Mouse (Mus musculus) right cerebral cortex, postnatal 10 days (tissue): ENCODE results near the gene Letm1.

Source experiments
- DNase-seq, 2 experiments: peaks; one replicate each; pipeline ENCODE4 v3.0.0; 2021; ENCODE audit warnings: low spot score in 2 of 2

Gene Letm1

DNA sequence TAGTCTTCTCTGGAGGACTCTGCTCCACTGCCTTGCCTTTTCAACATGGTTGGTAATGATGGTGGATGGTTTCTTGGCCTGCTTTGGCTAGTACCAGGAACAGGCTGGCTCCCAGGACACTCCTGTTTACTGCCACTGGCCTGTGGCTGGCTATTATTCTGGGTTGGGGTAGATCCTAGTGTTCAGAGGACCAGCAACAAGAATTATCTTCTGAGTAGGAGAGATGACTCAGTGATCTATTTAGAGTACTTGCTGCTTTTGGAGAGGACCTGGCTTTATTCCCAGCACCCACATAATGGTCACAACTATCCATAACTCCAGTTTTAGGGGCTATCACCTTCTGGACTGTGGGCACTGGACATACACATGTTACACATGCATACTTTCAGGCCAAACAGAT lies 44.3 kb downstream of the Letm1 start:
- DNase-seq = no peak

- DNase-seq = peak; percentile 64 to 76
Observed at GRCm38 (mm10) chr5:33737903-33738321, 44.7 kb downstream of the Letm1 start.

DNA sequence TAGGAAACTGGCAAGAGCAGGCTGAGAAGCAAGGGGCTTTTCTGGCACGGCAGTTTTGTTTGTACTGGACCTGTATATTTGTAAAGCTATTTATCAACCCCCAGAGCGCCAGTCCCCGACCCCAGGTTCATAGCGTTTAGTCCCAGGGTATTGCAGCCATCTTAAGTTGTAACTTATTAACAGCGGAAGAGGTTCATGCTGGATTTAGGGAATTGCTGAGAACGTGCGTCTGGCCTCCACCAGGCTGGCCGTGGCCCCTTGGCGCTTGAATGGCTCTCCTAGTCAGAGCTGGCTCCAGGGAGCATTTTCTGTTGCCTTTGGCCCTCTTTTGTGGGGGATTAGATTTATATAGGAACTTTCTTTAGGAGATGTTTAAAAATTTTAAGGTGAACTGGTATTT lies 46.4 kb downstream of the Letm1 start:
- DNase-seq = no peak

GRCm38 (mm10) chr5:33735412-33736092 lies 47.1 kb downstream of the Letm1 start:
- no peak for DNase-seq

DNA sequence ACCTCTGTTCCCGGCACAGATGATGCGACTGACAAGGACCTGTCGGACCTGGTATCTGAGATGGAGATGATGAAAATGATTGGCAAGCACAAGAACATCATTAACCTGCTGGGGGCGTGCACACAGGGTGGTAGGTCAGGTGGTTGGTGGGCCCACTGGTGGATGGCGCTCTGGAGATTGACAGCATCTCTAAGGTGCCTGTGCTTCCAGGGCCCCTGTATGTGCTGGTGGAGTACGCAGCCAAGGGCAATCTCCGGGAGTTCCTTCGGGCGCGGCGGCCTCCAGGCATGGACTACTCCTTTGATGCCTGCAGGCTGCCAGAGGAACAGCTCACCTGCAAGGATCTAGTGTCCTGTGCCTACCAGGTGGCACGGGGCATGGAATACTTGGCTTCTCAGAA lies 48.8 kb downstream of the Letm1 start:
- DNase-seq = no peak

- no peak for DNase-seq
Observed at GRCm38 (mm10) chr5:33731051-33731450, 51.6 kb downstream of the Letm1 start.

DNA sequence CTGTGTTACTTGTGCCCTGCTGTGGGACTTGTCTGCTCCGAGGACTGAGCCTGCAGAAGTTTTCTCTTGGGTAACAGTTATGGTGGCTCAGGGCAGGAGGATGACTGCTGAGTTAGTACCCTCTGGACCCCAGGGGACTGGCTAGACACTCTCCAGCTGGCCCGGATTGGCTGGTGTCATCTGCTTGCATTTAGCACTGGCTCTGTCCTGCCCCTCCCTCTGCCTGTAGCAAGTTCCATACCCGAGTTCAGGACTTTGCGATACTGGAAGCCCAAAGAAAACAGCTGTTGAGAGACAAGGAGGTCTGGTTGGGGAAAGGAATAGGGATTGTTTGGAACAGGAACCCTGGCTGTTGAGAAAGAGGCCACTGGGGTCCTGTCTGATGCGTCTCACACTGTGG lies 52.1 kb downstream of the Letm1 start:
- no peak for DNase-seq

GRCm38 (mm10) chr5:33728841-33729240 lies 53.8 kb downstream of the Letm1 start:
- DNase-seq = peak in 1 of 2 experiments; percentile 65

- no peak for DNase-seq
Observed at GRCm38 (mm10) chr5:33726891-33727290, 55.7 kb downstream of the Letm1 start.

GRCm38 (mm10) chr5:33726081-33726647 lies 56.5 kb downstream of the Letm1 start:
- DNase-seq = peak; percentile 78 to 83

- no peak for DNase-seq
Observed at GRCm38 (mm10) chr5:33723641-33724465, 58.8 kb downstream of the Letm1 start.

DNA sequence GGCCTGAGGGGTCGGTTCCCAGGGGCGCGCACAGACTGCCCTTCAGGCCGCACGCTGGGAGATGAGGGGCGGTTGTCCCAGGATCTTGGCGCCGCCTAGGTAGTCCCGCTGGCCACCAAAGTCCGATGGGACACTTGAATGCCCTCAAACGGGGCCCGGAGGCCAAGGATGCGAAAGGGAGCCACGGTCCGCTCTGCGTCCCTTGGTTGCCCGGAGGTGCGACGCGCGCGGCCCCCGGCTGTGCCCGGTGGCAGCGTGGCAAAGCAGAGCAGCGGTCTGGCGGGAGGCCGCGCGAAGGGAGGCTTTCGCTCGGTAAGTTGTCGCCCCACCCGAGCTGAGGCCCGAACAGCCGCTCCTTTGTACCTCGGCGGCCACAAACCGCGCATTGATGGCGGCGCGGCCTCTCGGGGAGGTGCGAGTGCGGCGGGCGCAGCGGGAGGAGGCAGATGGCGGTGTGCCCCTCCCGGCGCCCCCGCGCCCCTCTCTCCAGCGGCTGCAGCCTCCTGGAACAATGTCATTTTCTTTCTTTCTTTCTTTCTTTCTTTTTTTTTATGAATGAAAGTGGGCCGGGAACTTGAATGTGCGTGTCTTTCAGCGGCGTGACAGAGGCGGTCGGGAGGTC lies 59.5 kb downstream of the Letm1 start:
- peak in 1 of 2 experiments; percentile 52 for DNase-seq

DNA sequence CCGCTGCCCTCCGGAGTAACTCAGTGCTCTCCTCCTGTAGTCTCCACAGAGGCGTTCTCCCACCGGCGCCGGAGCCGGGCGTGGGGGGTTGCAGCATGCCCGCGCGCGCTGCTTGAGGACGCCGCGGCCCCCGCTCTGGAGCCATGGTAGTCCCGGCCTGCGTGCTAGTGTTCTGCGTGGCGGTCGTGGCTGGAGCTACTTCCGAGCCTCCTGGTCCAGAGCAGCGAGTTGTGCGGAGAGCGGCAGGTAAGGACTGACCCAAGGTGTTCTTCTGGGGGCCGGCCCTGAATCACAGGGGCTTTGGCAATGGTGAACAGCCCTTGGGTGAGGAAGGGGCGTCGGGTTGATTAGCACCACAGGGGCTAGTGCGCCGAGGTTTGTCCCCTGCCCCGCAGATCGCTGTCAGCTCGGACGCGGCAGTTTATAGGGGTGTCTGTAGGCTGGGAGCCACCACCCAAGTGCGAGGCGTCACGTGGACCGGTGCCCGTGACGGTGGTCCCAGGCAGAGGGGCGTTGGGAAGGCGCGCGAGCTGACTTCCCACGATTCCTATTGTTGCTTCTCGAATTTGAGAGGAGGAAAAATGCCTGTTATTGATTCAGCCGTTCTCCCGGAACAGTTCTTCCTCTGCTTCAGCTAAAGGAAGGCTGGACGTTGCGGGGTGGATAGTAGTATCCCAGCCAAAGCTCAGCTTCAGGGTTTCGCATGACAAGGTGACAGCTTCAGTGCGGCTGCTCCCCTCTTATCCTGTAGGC lies 60.2 kb downstream of the Letm1 start:
- no peak for DNase-seq

DNA sequence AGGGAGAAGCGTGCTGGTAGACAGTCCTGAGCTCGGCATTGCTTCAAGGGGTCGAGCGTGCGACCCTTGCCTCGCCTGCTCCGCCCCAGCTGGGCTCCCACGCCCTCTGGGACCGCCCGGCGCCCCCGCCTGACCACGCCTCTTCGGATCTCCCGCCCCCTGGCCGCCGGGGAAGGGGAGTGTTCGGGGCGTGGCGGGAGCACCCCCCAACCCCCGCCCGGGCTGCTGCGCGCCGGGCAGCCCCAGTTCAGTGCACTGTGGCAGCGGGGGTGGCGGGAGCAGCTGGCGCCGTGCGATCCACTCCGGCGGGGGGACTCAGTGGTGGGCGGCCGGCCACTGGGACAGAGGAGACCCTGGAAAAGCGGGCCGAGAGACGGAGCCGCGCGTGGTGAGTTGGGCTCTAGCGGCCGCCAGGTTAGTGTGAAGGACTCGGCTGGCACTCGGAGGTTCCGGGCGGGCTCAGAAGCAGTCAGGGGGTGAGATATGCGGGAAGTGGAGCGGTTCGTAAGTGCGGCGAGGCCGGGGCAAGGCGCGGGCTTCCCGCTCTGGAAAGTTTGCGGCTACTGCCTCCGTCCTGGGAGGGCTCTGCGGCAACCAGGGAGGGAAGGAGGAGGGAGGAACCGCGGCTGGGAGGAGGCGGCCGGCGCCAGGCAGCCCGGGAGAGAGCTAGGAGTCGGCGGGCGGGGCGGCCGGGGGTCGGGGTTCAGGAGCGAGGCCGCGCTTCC lies 60.9 kb downstream of the Letm1 start, which contains the start of gene Fgfr3:
Fgfr3 (plus strand) TSS at position 134 of the 725 bp plus-strand sequence.
- peak; percentile 59 to 72 for DNase-seq

DNA sequence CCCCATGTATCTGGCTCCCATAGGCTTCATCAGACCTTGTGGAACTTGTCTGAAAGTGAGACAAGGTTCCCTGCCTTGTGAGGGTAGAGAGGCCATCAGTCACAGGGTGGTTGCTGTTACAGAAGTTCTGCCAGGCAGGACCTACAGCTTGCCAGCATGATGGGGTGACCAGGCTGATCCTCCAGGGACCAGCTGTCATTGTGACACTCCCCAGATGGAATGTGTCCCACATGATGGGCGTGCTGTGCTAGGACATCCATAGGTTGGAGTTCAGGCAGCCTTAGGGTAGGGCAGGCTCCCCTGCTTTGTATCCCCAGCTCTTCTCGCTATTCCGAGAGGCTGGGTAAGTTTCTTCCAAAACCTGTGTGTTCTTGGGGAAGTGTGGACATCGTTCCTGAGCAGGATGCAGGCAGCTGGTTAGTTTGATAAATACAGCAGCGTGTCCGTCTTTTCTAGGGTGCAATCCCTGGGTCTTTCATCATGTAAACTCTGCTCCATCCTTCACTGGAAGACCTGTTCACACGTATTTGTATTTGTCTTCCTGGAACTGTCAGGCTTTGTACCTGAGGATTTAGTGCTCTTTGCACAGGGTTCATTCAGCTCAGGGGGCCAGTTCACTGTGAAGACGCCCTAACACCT lies 61.6 kb downstream of the Letm1 start:
- DNase-seq = no peak

DNA sequence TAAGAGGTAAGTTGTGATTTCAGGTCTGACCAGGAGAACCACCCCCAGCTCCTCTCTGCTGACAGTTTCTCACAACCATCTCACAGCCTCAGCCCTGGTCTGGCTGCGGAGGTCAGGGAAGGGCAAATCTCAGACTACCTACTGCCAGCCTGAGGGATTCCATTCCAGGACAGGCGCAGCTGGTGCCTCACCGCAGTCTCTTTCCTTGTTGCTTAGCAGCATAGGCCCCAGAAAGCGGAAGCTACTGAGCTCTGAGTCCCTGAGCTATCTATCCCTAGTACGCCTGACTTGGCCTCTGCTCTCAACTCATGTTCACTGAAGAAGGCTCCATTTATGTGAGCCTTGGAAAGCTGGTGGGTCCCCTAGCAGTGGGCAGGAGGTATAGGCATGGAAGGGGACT lies 64.2 kb downstream of the Letm1 start:
- DNase-seq = no peak

- no peak for DNase-seq
Observed at GRCm38 (mm10) chr5:33716467-33716866, 66.2 kb downstream of the Letm1 start.

DNA sequence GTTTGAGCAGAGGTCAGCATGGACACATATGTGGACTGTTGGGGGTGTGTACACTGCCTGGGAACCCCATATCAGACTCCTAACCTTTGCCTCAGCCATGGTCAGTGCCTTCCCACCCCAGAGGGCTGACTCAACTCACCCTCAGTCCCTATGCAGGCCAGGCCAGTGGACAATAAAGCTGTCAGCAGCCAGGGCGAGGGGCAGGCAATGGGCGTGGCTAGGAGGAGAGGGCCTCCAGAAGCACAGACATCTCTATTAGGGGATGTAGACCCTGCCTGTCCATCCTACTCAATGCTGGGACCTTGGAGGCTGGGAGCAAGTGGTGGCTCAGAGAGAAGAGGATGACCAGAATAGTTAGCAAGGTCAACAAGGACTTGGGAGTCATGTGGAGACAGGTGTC lies 67.4 kb downstream of the Letm1 start:
- no peak for DNase-seq

DNA sequence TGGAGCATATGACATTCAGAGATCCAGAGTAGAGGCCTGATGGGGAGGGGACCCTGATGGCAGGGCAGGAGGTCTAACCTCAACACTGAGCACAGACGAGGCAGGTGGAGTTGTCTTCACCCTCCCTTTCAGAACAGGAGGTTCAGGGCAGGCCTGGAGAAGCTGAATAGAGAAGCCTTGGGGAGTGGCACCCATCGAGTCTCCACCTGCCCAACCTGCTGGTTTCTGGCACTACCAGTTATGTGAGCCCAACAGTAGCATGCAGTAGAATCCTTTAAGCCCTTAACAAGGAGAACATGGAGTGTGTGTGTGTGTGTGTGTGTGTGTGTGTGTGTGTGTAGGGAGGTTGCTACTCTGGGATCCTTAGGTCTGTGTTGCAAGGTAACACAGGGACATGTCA lies 70.1 kb downstream of the Letm1 start:
- no peak for DNase-seq

GRCm38 (mm10) chr5:33709037-33709436 lies 73.6 kb downstream of the Letm1 start:
- no peak for DNase-seq
